Mouse (Mus musculus) stomach, postnatal 0 days (tissue): ENCODE data around the gene 1110017D15Rik. TPM values are rescaled to one million over a fixed set of nuclear protein-coding genes. Genes with fewer than 3 reads are reported as not detected.
"Not testable (repeated sequence)": the region's sequence is repeated elsewhere in the genome, so short reads cannot be mapped to it uniquely, and the experiment has no call there.

Experiments used
- ATAC-seq: fragments of 200-750 bp; cut with Nextera tagmentation; 2 replicates; pipeline ENCODE4 v1.8.0; 2017; ENCODE audit not compliant: low FRiP score, low TSS enrichment
- DNase-seq: peaks from one replicate; pipeline ENCODE4 v3.0.0-alpha.2; 2016; ENCODE audit warnings: low spot score
- H3K27ac ChIP-seq: fragments of 300-500 bp; sonication (generic); replicated peaks from 2 replicates; pipeline ENCODE4 v1.5.1; 2014; ENCODE audit warnings: mild to moderate bottlenecking, control low read depth
- H3K27me3 ChIP-seq: fragments of 300-500 bp; sonication (generic); 2 replicates; pipeline ENCODE4 v1.6.1; 2014; ENCODE audit warnings: low read length; ENCODE audit not compliant: control insufficient read depth, insufficient read depth
- H3K36me3 ChIP-seq: fragments of 300-500 bp; sonication (generic); 2 replicates; pipeline ENCODE4 v1.6.1; 2014; ENCODE audit warnings: low read length, mixed read lengths; ENCODE audit not compliant: control insufficient read depth, insufficient read depth
- H3K4me1 ChIP-seq: fragments of 300-500 bp; sonication (generic); replicated peaks from 2 replicates; pipeline ENCODE4 v1.6.1; 2014; ENCODE audit warnings: antibody characterized with exemption; ENCODE audit not compliant: control insufficient read depth, insufficient read depth
- H3K4me2 ChIP-seq: fragments of 300-500 bp; sonication (generic); replicated peaks from 2 replicates; pipeline ENCODE4 v1.6.1; 2014; ENCODE audit warnings: low read depth, mild to moderate bottlenecking, control low read depth, moderate library complexity
- H3K4me3 ChIP-seq: fragments of 300-500 bp; sonication (generic); 2 replicates; pipeline ENCODE4 v1.5.1; 2014; ENCODE audit warnings: low read depth, low read length, control low read depth
- H3K9ac ChIP-seq: fragments of 300-500 bp; sonication (generic); 2 replicates; pipeline ENCODE4 v1.6.1; 2014; ENCODE audit warnings: mild to moderate bottlenecking, low read length, control low read depth, mixed read lengths
- H3K9me3 ChIP-seq: fragments of 300-500 bp; sonication (generic); 2 replicates; pipeline ENCODE4 v1.6.1; 2016; ENCODE audit warnings: low read length; ENCODE audit not compliant: control insufficient read depth
- CTCF ChIP-seq: IDR thresholded peaks from 2 replicates; pipeline ENCODE4 v1.5.1; 2016; ENCODE audit warnings: antibody characterized with exemption, low read depth, mild to moderate bottlenecking, moderate library complexity
- EP300 ChIP-seq: optimal IDR thresholded peaks from 2 replicates; pipeline ENCODE3; 2016; ENCODE audit warnings: antibody characterized with exemption
- WGBS: fragments of 180-500 bp; shearing (Covaris S2); extraction: QIAGEN DNeasy Blood & Tissue Kit; methylation state at CpG from one replicate; pipeline ENCODE4 v1.1.7; 2014; 5-methylcytosine and 5-hydroxymethylcytosine counted together
- polyA plus RNA-seq: library from polyadenylated mRNA; unstranded; fragments of >200 nt; fragmentation: Nextera tagmentation; extraction: Ambion mirVana; gene quantifications from 2 replicates; pipeline ENCODE4 v1.2.1, GENCODE M21; 2015

The 1110017D15Rik gene
- polyA plus RNA-seq, 1 experiment from 2014 or later = 0.53 TPM

DNA sequence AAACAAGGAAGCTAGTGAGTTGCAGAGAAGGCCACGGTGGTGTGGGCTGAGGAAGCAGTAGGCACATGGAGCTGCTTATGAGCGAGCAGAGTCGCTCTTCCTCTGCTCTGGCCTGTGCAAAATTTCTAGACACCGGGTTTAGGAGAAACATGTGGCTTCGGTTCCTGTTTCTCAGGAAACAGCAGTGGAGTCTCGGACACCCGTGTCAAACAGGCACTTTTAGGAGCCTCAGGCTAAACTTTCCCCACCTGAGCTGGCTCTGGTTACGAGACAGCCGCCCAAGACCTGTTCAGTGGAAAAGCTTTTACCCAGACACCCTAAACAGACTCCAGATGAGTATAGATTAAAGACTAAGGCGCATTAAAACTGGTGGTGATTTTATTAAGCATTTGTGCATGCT lies 47.9 kb downstream of the 1110017D15Rik start:
- no peak for TF ChIP-seq EP300
- TF ChIP-seq CTCF = no peak
- DNase-seq (no peak), ATAC-seq (no peak)
- Histone ChIP-seq H3K27me3 (no peaks in the 10 kb centered on the region), H3K27ac (no peak overlapping the region), H3K9me3 (no peaks in the 10 kb centered on the region), H3K4me2 (no peak overlapping the region), H3K9ac (no peak overlapping the region), H3K36me3 (no peaks in the 10 kb centered on the region), H3K4me3 (no peak overlapping the region), H3K4me1 (no peaks in the 10 kb centered on the region)
- WGBS = 82% methylated on average over 10 of the region's 10 CpGs

DNA sequence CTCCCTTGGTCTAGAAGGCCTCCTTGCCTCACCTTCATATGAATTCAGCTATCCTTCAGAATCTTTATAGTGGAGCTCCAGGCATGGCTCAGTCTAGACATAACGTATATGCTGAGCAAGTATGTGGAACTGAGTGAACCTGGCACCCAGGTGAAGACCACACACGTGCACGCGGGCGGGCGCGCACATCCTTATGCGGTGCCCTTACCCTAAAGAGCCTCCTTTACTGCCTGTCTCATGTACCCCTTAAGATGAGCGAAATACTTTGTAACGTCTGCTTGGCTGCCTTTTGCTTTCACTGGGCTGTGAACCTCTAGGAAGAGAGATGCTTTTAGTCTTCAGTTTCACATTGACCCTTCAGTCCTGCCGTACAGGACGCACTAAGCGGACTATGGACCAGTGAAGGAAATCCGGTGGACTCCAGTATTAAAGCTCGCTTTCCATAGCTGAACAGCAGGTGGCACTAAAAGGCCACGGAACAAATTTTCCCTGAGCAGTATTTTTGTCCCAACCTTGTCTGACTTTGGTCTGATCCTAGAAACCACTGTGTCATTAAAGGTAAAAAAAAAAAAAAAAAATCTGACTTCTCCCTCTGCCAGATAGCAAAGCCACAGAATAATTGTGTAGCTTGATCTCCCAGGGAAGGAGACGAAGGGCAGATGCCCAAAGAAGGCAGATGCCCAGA lies 48.6 kb downstream of the 1110017D15Rik start:
- Histone ChIP-seq H3K27me3 (no peaks in the 10 kb centered on the region), H3K4me2 (no peak overlapping the region), H3K4me3 (no peak overlapping the region), H3K9me3 (no peaks in the 10 kb centered on the region), H3K9ac (no peak overlapping the region), H3K36me3 (no peaks in the 10 kb centered on the region), H3K27ac (no peak overlapping the region), H3K4me1 (0 out of 2 replicates have a peak, but pooled peaks cover 2% of the 10 kb centered on the region)
- WGBS = 58% methylated on average over 17 of the region's 17 CpGs
- DNase-seq (peak; percentile 67), ATAC-seq (no peak)
- TF ChIP-seq EP300 (no peak), CTCF (peak; percentile 84)

DNA sequence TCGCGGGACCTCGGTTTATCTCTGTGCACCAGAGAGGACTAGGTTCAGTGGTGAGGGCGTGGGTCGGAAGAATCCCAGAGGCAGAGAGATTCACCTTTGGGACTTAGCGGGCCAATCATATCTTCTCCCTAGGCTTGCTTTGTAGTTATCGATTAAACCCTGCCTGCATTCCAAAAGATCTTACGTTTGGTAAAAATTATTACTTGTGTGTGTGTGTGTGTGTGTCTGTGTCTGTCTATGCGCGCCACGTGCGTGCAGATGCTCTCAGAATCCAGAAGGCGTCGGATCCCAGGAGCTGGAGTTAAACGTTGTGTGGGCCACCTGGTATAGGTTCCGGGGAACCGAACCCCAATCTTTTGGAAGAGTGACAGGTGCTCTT lies 51.9 kb downstream of the 1110017D15Rik start:
- no peak; the same call in none of the 2 replicates for ATAC-seq

DNA sequence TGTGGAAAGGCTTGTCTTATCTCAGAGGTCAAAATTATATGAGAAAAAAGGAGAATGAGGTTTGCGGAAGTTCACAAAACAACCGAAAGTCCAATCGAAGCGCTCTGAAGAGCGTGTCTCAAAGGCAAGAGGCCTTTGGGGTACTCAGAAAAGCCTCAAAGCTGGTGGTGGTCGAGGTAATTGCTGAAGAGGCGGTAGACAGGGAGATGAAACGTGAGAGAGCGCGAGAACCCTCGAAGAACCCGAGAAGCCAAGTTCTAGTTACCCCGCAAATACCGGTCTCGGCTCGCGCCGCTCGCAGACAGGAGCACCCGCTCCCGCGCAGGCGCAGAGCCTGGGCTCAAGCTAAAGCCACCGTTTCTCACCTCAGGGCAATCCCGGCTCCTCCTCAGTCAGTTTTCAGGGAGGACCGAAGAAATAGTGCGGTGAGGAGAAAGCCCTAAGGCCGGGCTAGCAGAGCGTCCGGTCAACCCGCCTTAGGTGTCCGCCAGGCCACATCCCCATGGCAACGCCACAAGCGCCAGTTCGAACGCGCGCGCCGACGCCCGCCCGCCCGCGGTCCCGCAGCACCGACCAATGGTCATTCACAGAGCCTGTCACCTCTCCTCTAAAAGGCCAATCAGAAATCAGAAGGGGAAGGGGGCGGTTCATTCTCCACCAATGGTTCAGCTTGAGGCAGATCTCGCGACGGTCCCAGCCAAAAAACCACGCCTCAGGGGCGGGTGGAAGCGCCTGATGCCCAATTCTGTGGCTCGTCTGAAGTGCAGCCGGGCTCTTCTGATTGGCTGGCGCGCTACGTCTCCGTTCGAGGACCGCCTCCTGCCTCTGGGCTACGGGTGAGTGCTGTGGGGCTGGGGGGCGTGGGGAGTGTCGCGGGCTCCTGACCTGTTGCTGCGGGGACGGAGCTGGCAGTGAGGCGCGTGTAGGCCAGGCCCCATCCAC lies 52.5 kb downstream of the 1110017D15Rik start, which contains the start of the genes Kif24 and Nudt2:
Kif24 (minus strand) TSS at position 543 of the 942 bp plus-strand sequence.
Nudt2 (plus strand) TSS at position 807 of the 942 bp plus-strand sequence.
- under 1% methylated on average over 70 of the region's 70 CpGs for WGBS
- H3K9ac ChIP-seq = peak within 1 kb of the TSS; percentile 65

More for the DNA sequence above, 51.9 kb downstream of the 1110017D15Rik start:
- Histone ChIP-seq H3K36me3 (no peaks in the 10 kb centered on the region), H3K9ac (peak overlapping the region; percentile 64), H3K27ac (no peak overlapping the region), H3K27me3 (no peaks in the 10 kb centered on the region), H3K4me2 (peak overlapping the region; percentile 54), H3K4me3 (peak overlapping the region; percentile 57), H3K9me3 (no peaks in the 10 kb centered on the region), H3K4me1 (0 out of 2 replicates have a peak, but pooled peaks cover 2% of the 10 kb centered on the region)
- TF ChIP-seq EP300 (no peak), CTCF (peak; percentile 33; the same call in 1 of the 2 replicates)
- no peak for DNase-seq
- 4% methylated on average over 17 of the region's 17 CpGs for WGBS

DNA sequence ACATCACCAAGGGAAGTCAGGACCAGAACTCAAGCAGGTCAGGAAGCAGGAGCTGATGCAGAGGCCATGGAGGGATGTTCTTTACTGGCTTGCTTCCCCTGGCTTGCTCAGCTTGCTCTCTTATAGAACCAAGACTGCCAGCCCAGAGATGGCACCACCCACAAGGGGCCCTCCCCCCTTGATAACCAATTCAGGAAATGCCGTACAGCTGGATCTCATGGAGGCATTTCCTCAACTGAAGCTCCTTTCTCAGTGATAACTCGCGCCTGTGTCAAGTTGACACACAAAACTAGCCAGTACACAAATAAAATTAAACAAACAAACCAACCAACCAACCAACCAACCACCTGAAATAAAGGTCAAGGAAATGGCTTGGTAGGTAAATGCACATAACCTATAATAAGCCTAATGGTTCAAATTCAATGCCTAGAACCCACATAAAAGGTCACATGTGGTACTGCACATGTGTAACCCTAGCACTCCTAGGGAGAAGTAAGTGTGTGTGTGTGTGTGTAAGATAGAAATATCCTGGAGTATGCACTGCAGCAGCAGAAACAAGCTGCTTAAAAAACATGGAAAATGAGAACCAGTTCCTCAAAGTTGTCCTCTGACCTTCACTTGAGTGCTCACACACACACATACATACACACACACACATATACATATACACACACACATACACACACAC lies 53.9 kb downstream of the 1110017D15Rik start:
- not testable (repeated sequence) for H3K27me3 ChIP-seq, H3K4me1 ChIP-seq, H3K4me3 ChIP-seq, ATAC-seq, H3K36me3 ChIP-seq, H3K27ac ChIP-seq, DNase-seq, H3K9ac ChIP-seq, H3K9me3 ChIP-seq, H3K4me2 ChIP-seq
- 60% methylated on average over 3 of the region's 3 CpGs for WGBS

More for the DNA sequence above, 52.5 kb downstream of the 1110017D15Rik start, which contains the start of the genes Kif24 and Nudt2:
- peak; percentile 99 for DNase-seq
- peak; percentile 99 for ATAC-seq
- Histone ChIP-seq H3K9me3 (no peaks in the 10 kb centered on the region), H3K4me1 (0 out of 2 replicates have a peak, but pooled peaks cover 2% of the 10 kb centered on the region), H3K4me3 (peak within 1 kb of the TSS; percentile 57), H3K27me3 (no peaks in the 10 kb centered on the region), H3K36me3 (no peaks in the 10 kb centered on the region), H3K27ac (no peak within 1 kb of the TSS), H3K4me2 (peak within 1 kb of the TSS; percentile 64)
- TF ChIP-seq CTCF = 0 out of 2 replicates have a peak, but pooled peaks have one; percentile 13
- peak; percentile 99 for TF ChIP-seq EP300
